Mouse (Mus musculus): ENCODE data around the gene Mocs1. TPM values are rescaled to one million over a fixed set of nuclear protein-coding genes. Genes with fewer than 3 reads are reported as not detected.

The Mocs1 gene
- polyA plus RNA-seq, 2 experiments from 2014 or later: 7.6 to 10.0 TPM

DNA sequence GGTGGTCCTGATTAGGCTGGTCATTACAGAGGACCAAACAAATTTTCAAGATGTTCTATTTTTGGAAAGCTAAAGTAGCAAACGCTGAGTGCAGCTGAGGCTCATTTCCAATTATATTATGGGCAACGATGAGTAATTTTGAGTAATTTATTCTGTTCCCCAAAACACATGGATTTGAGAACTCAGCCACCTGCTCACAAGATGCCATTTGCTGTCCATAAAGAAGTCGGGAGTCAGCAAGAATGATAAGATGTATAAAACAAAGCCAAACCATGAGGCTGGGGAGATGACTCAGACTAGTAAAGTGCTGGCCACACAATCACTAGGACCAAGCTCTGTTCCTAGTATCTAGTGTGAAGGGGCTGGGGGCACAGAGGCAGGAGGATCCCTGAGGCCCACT lies 56.3 kb downstream of the Mocs1 start:
- no peak for ATAC-seq

DNA sequence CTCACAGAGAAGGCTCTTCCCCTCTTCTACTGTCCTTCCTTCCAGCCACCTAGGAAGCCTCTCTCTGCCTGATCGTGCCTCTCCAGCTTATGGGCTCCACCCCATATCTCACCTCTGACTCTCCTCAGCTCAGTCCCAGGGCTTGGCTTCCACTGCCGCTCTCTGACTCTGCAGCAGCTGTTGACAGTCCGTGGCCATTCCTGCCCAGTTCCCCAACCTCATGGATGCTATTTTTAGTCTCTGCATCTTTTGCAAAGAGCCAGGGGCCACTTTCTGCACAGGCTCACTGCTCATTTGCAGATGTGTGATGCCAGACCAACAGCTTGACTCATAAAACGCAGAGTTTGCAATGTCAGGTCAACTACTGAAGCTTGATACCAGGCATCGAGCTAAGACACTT lies 60.9 kb downstream of the Mocs1 start:
- no peak for ATAC-seq

DNA sequence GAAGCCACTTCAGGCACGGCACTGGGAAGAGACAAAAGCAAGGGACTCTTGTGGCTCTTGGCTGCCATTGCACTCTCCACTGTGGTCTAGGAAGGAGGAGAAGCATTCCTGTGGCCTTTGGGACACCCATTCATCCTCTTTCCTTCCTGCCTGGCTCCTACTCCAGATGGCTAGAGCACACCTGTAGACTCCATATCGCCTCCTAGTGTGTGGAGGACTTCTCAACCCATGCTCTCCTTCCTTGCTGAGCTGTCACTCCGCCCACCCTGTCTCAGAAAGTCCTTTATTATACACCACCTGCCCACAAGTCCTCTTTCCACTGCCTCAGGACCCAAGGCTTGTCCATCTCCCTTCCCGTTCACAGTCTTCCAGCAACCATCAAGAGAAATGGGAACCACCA lies 65.1 kb downstream of the Mocs1 start:
- ATAC-seq: no peak

DNA sequence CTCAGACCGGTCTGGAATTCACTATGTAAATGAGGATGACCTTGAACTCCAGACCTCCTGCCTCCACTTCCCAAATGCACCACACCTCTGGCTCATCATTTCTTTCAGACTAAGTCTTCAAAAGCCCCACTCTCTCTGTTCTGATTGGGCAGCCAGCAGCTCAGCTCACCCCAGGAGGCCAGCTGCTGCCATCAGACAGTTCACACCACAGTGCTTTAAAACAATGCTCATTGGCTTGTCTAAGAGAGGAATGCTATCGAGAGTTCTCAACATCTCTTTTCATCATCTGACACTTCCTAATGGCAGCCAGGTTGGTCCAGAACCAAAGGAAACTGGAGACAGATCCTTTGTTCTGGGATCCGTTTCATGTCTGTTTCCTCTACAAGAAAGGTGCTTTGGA lies 70.0 kb downstream of the Mocs1 start:
- no peak for ATAC-seq

DNA sequence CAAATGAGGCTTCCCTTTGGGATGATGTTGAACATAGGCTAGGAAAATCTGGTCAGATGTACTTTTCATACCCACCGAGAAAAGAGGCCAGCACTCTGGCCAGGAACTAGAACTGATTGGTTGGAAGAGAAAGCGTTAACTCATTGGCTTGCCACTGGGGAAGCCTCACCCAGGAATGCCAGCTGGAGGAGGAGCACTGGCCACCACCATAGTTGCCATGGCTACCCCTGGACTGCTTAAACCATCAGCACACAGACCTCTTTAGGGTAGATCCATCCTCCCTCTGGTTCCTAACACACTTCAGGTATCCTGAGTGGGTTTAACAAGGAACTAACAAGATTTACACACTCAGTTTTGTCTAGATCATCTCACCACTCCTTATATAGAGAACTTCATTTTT lies 71.5 kb downstream of the Mocs1 start:
- ATAC-seq: no peak

DNA sequence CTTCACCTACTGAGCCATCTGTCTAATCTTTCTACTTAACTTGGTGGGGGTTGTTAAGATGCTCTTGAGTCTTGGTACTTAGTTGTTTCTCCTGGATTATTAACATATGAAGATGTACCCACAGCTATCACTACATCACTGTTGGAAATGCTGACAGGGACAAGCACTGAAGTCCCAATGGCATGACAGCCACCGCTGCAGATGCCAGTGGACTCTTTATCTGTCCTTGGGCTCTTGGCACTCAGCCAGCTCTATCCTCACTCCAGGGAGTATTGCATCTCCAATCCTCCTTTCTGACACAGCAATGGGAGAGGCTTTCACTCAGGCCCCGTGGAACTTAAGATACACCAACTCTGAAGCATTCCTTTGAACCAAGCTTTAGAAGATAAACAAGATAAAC lies 72.1 kb downstream of the Mocs1 start:
- no peak for ATAC-seq

DNA sequence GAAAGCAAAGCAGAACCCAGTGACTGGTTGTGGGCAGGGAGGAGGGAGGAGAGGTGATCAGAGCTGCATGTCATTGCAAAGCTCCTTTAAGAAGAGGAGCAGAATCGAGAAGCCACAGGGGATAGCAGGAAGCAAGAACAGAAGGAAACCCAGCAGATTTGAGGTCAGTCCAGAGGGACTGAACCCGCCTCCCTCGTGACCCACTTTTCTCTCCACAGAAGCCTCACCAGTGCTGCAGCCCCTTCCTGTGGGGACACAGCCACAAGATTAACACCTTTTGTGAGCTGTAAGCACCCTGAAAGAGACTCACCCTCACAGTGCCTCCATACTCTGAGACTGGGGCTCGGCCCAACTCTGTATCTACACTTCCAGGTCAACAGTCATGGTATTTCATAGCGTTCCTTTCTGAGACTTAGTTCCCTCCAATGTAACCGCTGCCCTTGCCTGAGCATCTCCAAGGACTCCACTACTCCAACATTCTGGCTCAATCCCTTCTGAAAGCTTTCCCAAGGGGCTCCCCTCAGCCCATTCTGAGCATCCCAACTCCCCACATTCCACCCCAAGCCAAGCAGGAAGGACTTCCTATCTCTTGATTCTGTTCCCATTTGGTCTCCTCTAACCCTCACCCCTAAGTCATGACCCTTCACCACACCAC lies 75.2 kb downstream of the Mocs1 start:
- no peak for ATAC-seq

Other genes with a start within 250 kb of the Mocs1 start
- gene Daam2, start 136.0 kb downstream of the Mocs1 start, polyA plus RNA-seq (2017; shearing (Covaris generic)): under 1 TPM in 1 of 2 experiments, not detected in 1; 0.13 TPM
- gene Kif6, start 186.8 kb downstream of the Mocs1 start, polyA plus RNA-seq (2017; shearing (Covaris generic)): not detected